Mouse (Mus musculus) frontal cortex, postnatal 25 days (tissue): ENCODE data around the gene Fmo2.

ENCODE experiments used
- DNase-seq, 2 experiments: peaks; one replicate each; pipeline ENCODE4 v3.0.0; 2022; ENCODE audit warnings: low spot score in 2 of 2

Gene Fmo2

GRCm38 (mm10) chr1:162891980-162892451 is 6.5 kb downstream of the Fmo2 start:
- no peak for DNase-seq

GRCm38 (mm10) chr1:162888646-162889045 is 9.9 kb downstream of the Fmo2 start:
- DNase-seq: no peak

- DNase-seq: no peak
Observed at GRCm38 (mm10) chr1:162887644-162888043, 10.9 kb downstream of the Fmo2 start.

- DNase-seq: no peak
Observed at GRCm38 (mm10) chr1:162886138-162886816, 12.2 kb downstream of the Fmo2 start.

- DNase-seq: no peak
Observed at GRCm38 (mm10) chr1:162882681-162883080, 15.8 kb downstream of the Fmo2 start.

GRCm38 (mm10) chr1:162879595-162880369 is 18.7 kb downstream of the Fmo2 start:
- DNase-seq: peak; percentile 27 to 34

GRCm38 (mm10) chr1:162875091-162875490 is 23.4 kb downstream of the Fmo2 start:
- DNase-seq: no peak

GRCm38 (mm10) chr1:162871701-162872311 is 26.7 kb downstream of the Fmo2 start:
- no peak for DNase-seq

GRCm38 (mm10) chr1:162870978-162871377 is 27.5 kb downstream of the Fmo2 start:
- no peak for DNase-seq

- no peak for DNase-seq
Observed at GRCm38 (mm10) chr1:162867396-162867795, 31.1 kb downstream of the Fmo2 start.

GRCm38 (mm10) chr1:162866280-162866681 is 32.2 kb downstream of the Fmo2 start, which contains the start of gene Fmo1:
Gene Fmo1, minus strand, starts transcription at chr1:162866610.
- no peak for DNase-seq

- DNase-seq: no peak
Observed at GRCm38 (mm10) chr1:162865493-162865830, 33.1 kb downstream of the Fmo2 start.

GRCm38 (mm10) chr1:162864816-162865492 is 33.6 kb downstream of the Fmo2 start:
- DNase-seq: no peak

GRCm38 (mm10) chr1:162864279-162864678 is 34.2 kb downstream of the Fmo2 start:
- DNase-seq: no peak

GRCm38 (mm10) chr1:162863579-162863978 is 34.9 kb downstream of the Fmo2 start:
- DNase-seq: no peak

- no peak for DNase-seq
Observed at GRCm38 (mm10) chr1:162862328-162862727, 36.2 kb downstream of the Fmo2 start.

- no peak for DNase-seq
Observed at GRCm38 (mm10) chr1:162859996-162860605, 38.4 kb downstream of the Fmo2 start.

GRCm38 (mm10) chr1:162859545-162859976 is 39.0 kb downstream of the Fmo2 start:
- no peak for DNase-seq

- no peak for DNase-seq
Observed at GRCm38 (mm10) chr1:162858748-162859130, 39.8 kb downstream of the Fmo2 start.

- DNase-seq: no peak
Observed at GRCm38 (mm10) chr1:162857766-162858747, 40.5 kb downstream of the Fmo2 start.
